Mouse (Mus musculus) G1E-ER4 (cell line): ENCODE results near the gene Gm10160. TPM values are rescaled to one million over a fixed set of nuclear protein-coding genes. Genes with fewer than 3 reads are reported as not detected.

Source experiments
- GATA1 ChIP-seq: IDR thresholded peaks from one replicate; pipeline ENCODE4 v1.8.0; 2012; ENCODE audit warnings: low read length, inconsistent platforms
- polyA plus RNA-seq: library from polyadenylated mRNA; stranded (reverse); fragments of >175 nt; gene quantifications from 2 replicates; pipeline ENCODE4 v1.2.3, GENCODE M21; 2012

Gene Gm10160
- polyA plus RNA-seq, 1 experiment = not detected

- no peak for TF ChIP-seq GATA1
These were observed 7.3 kb upstream of the Gm10160 start for GRCm38 (mm10) chr7:81862587-81863583.

GRCm38 (mm10) chr7:81861921-81862320, 6.3 kb upstream of the Gm10160 start:
- no peak for TF ChIP-seq GATA1

GRCm38 (mm10) chr7:81861461-81861860, 5.9 kb upstream of the Gm10160 start:
- no peak for TF ChIP-seq GATA1

- TF ChIP-seq GATA1 = no peak
These were observed 5.4 kb upstream of the Gm10160 start for GRCm38 (mm10) chr7:81860996-81861395.

GRCm38 (mm10) chr7:81860071-81860470, 4.5 kb upstream of the Gm10160 start:
- no peak for TF ChIP-seq GATA1

- no peak for TF ChIP-seq GATA1
These were observed 3.6 kb upstream of the Gm10160 start, which contains the start of gene Tm6sf1 for GRCm38 (mm10) chr7:81858968-81859721. Gene Tm6sf1, plus strand, starts transcription at chr7:81859001.

- no peak for TF ChIP-seq GATA1
These were observed 2.6 kb upstream of the Gm10160 start for GRCm38 (mm10) chr7:81858236-81858635.

GRCm38 (mm10) chr7:81856221-81856620, 627 bp upstream of the Gm10160 start:
- no peak for TF ChIP-seq GATA1

GRCm38 (mm10) chr7:81854568-81855307, 856 bp downstream of the Gm10160 start:
- TF ChIP-seq GATA1 = no peak

GRCm38 (mm10) chr7:81851706-81852105, 3.9 kb downstream of the Gm10160 start:
- no peak for TF ChIP-seq GATA1

GRCm38 (mm10) chr7:81850171-81850570, 5.4 kb downstream of the Gm10160 start:
- TF ChIP-seq GATA1 = no peak

GRCm38 (mm10) chr7:81849633-81850032, 6.0 kb downstream of the Gm10160 start:
- TF ChIP-seq GATA1 = no peak

- TF ChIP-seq GATA1 = no peak
These were observed 6.4 kb downstream of the Gm10160 start for GRCm38 (mm10) chr7:81849214-81849613.

- no peak for TF ChIP-seq GATA1
These were observed 7.8 kb downstream of the Gm10160 start for GRCm38 (mm10) chr7:81847777-81848176.

GRCm38 (mm10) chr7:81847010-81847409, 8.6 kb downstream of the Gm10160 start:
- TF ChIP-seq GATA1 = no peak
